Mouse (Mus musculus) liver, postnatal 0 days (tissue): ENCODE measurements at regions not wholly inside any gene's neighbourhood (a gene's known extent, or its start where the extent isn't known, plus 50 kb on each side); places are given as distances from the start of the nearest gene placed in this dataset.

Experiments used
- CTCF ChIP-seq: sonication (generic); IDR thresholded peaks from 2 replicates; pipeline ENCODE4 v1.5.1; 2016; ENCODE audit warnings: antibody characterized with exemption, low read depth
- EP300 ChIP-seq: IDR thresholded peaks from 2 replicates; pipeline ENCODE4 v1.6.1; 2016; ENCODE audit warnings: antibody characterized with exemption, low read depth, mild to moderate bottlenecking

GRCm38 (mm10) chr3:34252730-34253337, 171.7 kb upstream of the Dnajc19 start:
- TF ChIP-seq EP300, result no peak
- no peak for TF ChIP-seq CTCF
